Comparison of ENCODE assay signal across 7 mouse cellular contexts in the genomic region with DNA sequence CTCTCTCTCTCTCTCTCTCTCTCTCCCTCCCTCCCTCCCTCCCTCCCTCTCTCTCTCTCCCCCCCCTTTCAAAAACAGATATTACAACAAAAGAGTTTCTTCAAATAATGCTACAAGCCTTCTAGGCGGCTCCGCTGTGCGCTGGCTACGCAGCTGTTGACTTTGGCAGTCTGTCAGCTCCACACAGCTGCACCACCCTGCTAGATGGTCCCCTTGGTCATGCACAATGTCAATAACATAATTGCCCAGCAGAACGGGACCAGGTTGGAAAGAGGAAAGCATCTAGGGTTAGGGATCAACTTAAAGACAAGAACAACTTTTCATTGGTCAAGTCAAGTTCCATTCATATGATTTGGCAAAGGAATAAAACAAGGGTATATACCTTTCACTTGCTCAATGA.
A peak's percentile ranks its signal among the peaks of the same experiment; 100 is the strongest.
DNase-seq lines count a peak whose midpoint lies in the region; ATAC-seq and TF ChIP-seq lines count a peak whose summit lies in the region.

No protein-coding gene starts in this region.

- no peak overlapping the region for H3K27ac ChIP-seq in lung, embryonic 14.5 days (ENCODE audit: low read depth)
- no peak overlapping the region for H3K27ac ChIP-seq in lung, postnatal 0 days (ENCODE audit: low read length)
- H3K27ac ChIP-seq in forebrain, embryonic 15.5 days (replicated peaks): no peak overlapping the region
- peak overlapping the region; percentile 70; the same call in 1 of the 2 replicates for H3K27ac ChIP-seq in hindbrain, postnatal 0 days
- no peak overlapping the region for H3K27ac ChIP-seq in neural tube, embryonic 15.5 days (replicated peaks)

- H3K4me1 ChIP-seq in lung, embryonic 14.5 days (ENCODE audit: insufficient read depth): no peaks in the 10 kb centered on the region
- H3K4me1 ChIP-seq in lung, postnatal 0 days (ENCODE audit: insufficient read depth, low read depth, low read length): no peaks in the 10 kb centered on the region
- H3K4me1 ChIP-seq in forebrain, embryonic 15.5 days: peaks cover 21% of the 10 kb centered on the region
- peaks cover 3% of the 10 kb centered on the region; the same call in 1 of the 2 replicates for H3K4me1 ChIP-seq in hindbrain, postnatal 0 days (ENCODE audit: insufficient read depth, low read length)
- H3K4me1 ChIP-seq in neural tube, embryonic 15.5 days: peaks cover 30% of the 10 kb centered on the region

- H3K4me3 ChIP-seq in lung, embryonic 14.5 days (ENCODE audit: low read depth, low read length): no peak overlapping the region; the same call in 1 of the 2 replicates
- no peak overlapping the region for H3K4me3 ChIP-seq in lung, postnatal 0 days (ENCODE audit: low read depth, low read length)
- peak overlapping the region; percentile 46 for H3K4me3 ChIP-seq in forebrain, embryonic 15.5 days
- peak overlapping the region; percentile 55; the same call in 1 of the 2 replicates for H3K4me3 ChIP-seq in hindbrain, postnatal 0 days (ENCODE audit: low read length)
- peak overlapping the region; percentile 48 for H3K4me3 ChIP-seq in neural tube, embryonic 15.5 days (replicated peaks)

- 4% methylated on average over 5 of the region's 5 CpGs for WGBS in lung, embryonic 14.5 days
- 11% methylated on average over 5 of the region's 5 CpGs for WGBS in lung, postnatal 0 days
- WGBS in forebrain, embryonic 15.5 days: 1% methylated on average over 5 of the region's 5 CpGs
- 2% methylated on average over 5 of the region's 5 CpGs for WGBS in hindbrain, postnatal 0 days
- whole genome bisulfite sequencing in neural tube, embryonic 15.5 days: 3% methylated on average over 5 of the region's 5 CpGs

- H3K9ac ChIP-seq in lung, embryonic 14.5 days: no peak overlapping the region
- no peak overlapping the region for H3K9ac ChIP-seq in lung, postnatal 0 days (replicated peaks; ENCODE audit: low read depth)
- no peak overlapping the region for H3K9ac ChIP-seq in forebrain, embryonic 15.5 days (replicated peaks)
- no peak overlapping the region for H3K9ac ChIP-seq in hindbrain, postnatal 0 days (replicated peaks; ENCODE audit: low read length)
- H3K9ac ChIP-seq in neural tube, embryonic 15.5 days (replicated peaks): no peak overlapping the region

- H3K36me3 ChIP-seq in lung, embryonic 14.5 days (ENCODE audit: insufficient read depth): no peaks in the 10 kb centered on the region
- H3K36me3 ChIP-seq in lung, postnatal 0 days (ENCODE audit: insufficient read depth, low read length): no peaks in the 10 kb centered on the region
- no peaks in the 10 kb centered on the region for H3K36me3 ChIP-seq in forebrain, embryonic 15.5 days
- H3K36me3 ChIP-seq in hindbrain, postnatal 0 days (ENCODE audit: insufficient read depth, low read length): no peaks in the 10 kb centered on the region
- H3K36me3 ChIP-seq in neural tube, embryonic 15.5 days: no peaks in the 10 kb centered on the region

- no peak for TF ChIP-seq EP300 in lung, postnatal 0 days (IDR thresholded peaks at IDR 0.05)

- H3K27me3 ChIP-seq in lung, embryonic 14.5 days (ENCODE audit: insufficient read depth, low read length): peaks cover 6% of the 10 kb centered on the region; the same call in 1 of the 2 replicates
- peaks cover 7% of the 10 kb centered on the region; the same call in 1 of the 2 replicates for H3K27me3 ChIP-seq in lung, postnatal 0 days (replicated peaks; ENCODE audit: insufficient read depth, low read length)
- H3K27me3 ChIP-seq in forebrain, embryonic 15.5 days: no peaks in the 10 kb centered on the region
- no peaks in the 10 kb centered on the region for H3K27me3 ChIP-seq in hindbrain, postnatal 0 days (ENCODE audit: insufficient read depth, low read length)
- no peaks in the 10 kb centered on the region for H3K27me3 ChIP-seq in neural tube, embryonic 15.5 days (replicated peaks)

- TF ChIP-seq CTCF in lung, embryonic 14.5 days (IDR thresholded peaks at IDR 0.05; ENCODE audit: low read depth): no peak
- TF ChIP-seq CTCF in lung, postnatal 0 days (IDR thresholded peaks at IDR 0.05): no peak
- TF ChIP-seq CTCF in hindbrain, postnatal 0 days (IDR thresholded peaks at IDR 0.05; ENCODE audit: low read depth): no peak

- ATAC-seq in lung, embryonic 14.5 days (ENCODE audit: insufficient read depth): peak; percentile 85
- no peak for ATAC-seq in lung, postnatal 0 days
- ATAC-seq in forebrain, embryonic 15.5 days (replicated peaks): peak; percentile 67
- ATAC-seq in hindbrain, postnatal 0 days: peak; percentile 41
- peak; percentile 77 for ATAC-seq in neural tube, embryonic 15.5 days (ENCODE audit: low FRiP score)

- no peaks in the 10 kb centered on the region for H3K9me3 ChIP-seq in lung, embryonic 14.5 days (ENCODE audit: low read depth, low read length)
- no peaks in the 10 kb centered on the region for H3K9me3 ChIP-seq in lung, postnatal 0 days (ENCODE audit: low read length)
- no peaks in the 10 kb centered on the region for H3K9me3 ChIP-seq in forebrain, embryonic 15.5 days
- H3K9me3 ChIP-seq in hindbrain, postnatal 0 days (ENCODE audit: low read length): no peaks in the 10 kb centered on the region
- H3K9me3 ChIP-seq in neural tube, embryonic 15.5 days (replicated peaks): no peaks in the 10 kb centered on the region

- peak overlapping the region; percentile 70 for H3K4me2 ChIP-seq in lung, embryonic 14.5 days
- no peak overlapping the region for H3K4me2 ChIP-seq in lung, postnatal 0 days (replicated peaks; ENCODE audit: low read depth, low read length)
- H3K4me2 ChIP-seq in forebrain, embryonic 15.5 days (replicated peaks): peak overlapping the region; percentile 81
- H3K4me2 ChIP-seq in hindbrain, postnatal 0 days (ENCODE audit: low read depth, low read length): peak overlapping the region; percentile 97
- peak overlapping the region; percentile 83 for H3K4me2 ChIP-seq in neural tube, embryonic 15.5 days

- peak; percentile 69 for DNase-seq in lung, embryonic 14.5 days
- DNase-seq in lung, postnatal 0 days (ENCODE audit: low spot score): no peak
- DNase-seq in hindbrain, postnatal 0 days (ENCODE audit: low spot score): peak; percentile 62
- no peak for DNase-seq in left cerebral cortex, adult 18-20 months (ENCODE audit: low spot score in 2 of 2)
- DNase-seq in testis, postnatal 10 days (ENCODE audit: low spot score): no peak

Comparison
In these comparisons a context has a peak if more than half of its experiments do, and no peak if none do; other contexts are left out.
1. DNase-seq: peak in lung, embryonic 14.5 days (single experiment) and hindbrain, postnatal 0 days (single experiment); none in lung, postnatal 0 days (single experiment), left cerebral cortex, adult 18-20 months (0 of 2) and testis, postnatal 10 days (single experiment).
2. H3K4me3 ChIP-seq: peak in forebrain, embryonic 15.5 days (single experiment), hindbrain, postnatal 0 days (single experiment) and neural tube, embryonic 15.5 days (single experiment); none in lung, embryonic 14.5 days (single experiment) and lung, postnatal 0 days (single experiment).